20 mouse cellular contexts compared by ENCODE assay signal in genomic region chr17:74088016-74088415, GRCm38 (mm10). TPM values are rescaled to one million over a fixed set of nuclear protein-coding genes. Genes with fewer than 3 reads are reported as not detected.
"Had no signal": no experiment of that assay in that cellular context is flagged by ENCODE, and none has a peak within 500 bp of the region (broad histone marks: within the 10 kb centered on the region; RNA-seq: fewer than 3 reads in every experiment).

No protein-coding gene starts in this region.

- H3K4me3 ChIP-seq: liver, embryonic 15.5 days; midbrain, embryonic 10.5 days; neural tube, embryonic 12.5 days had no signal

- H3K4me1 ChIP-seq: liver, embryonic 15.5 days; midbrain, embryonic 10.5 days; neural tube, embryonic 12.5 days had no signal

- DNase-seq: kidney, adult 9 months; kidney, postnatal 36 days; layer of hippocampus, adult 9-11 months; left cerebral cortex, postnatal 4 days; lung, embryonic 14.5 days; lung, postnatal 10 days; lung, postnatal 4 days; midbrain, embryonic 14.5 days; right cerebral cortex, postnatal 14 days had no signal

- H3K9me3 ChIP-seq: liver, embryonic 15.5 days; neural tube, embryonic 12.5 days had no signal

- H3K27ac ChIP-seq: kidney, postnatal 0 days; liver, embryonic 15.5 days; midbrain, embryonic 10.5 days; neural tube, embryonic 12.5 days had no signal

- H3K36me3 ChIP-seq: liver, embryonic 15.5 days; midbrain, embryonic 10.5 days; neural tube, embryonic 12.5 days had no signal

- H3K4me2 ChIP-seq: liver, embryonic 11.5 days; liver, embryonic 15.5 days; lung, embryonic 14.5 days; neural tube, embryonic 12.5 days had no signal

- H3K27me3 ChIP-seq: liver, embryonic 15.5 days; neural tube, embryonic 12.5 days had no signal

RNA-seq across cellular contexts. Expression of gene Srd5a2, which starts 40.3 kb away (rescaled TPM):
- total RNA-seq: layer of hippocampus, adult 18-20 months; left cerebral cortex, postnatal 4 days; megakaryocyte, adult 5-6 weeks; neutrophil, adult 5-6 weeks had no signal
- polyA plus RNA-seq: liver, embryonic 11.5 days; lung, embryonic 14.5 days; midbrain, embryonic 10.5 days; midbrain, embryonic 14.5 days; spleen, adult 2 months; stomach, embryonic 16.5 days; thymus, postnatal 0 days had no signal
